Mouse (Mus musculus) cerebellum, postnatal 36 days (tissue): ENCODE data around the gene Ift172.

Experiments
- DNase-seq, 2 experiments: peaks; one replicate each; pipeline ENCODE4 v3.0.0; 2021 to 2022; ENCODE audit warnings: mixed read lengths in 2 of 2

Gene Ift172

DNA sequence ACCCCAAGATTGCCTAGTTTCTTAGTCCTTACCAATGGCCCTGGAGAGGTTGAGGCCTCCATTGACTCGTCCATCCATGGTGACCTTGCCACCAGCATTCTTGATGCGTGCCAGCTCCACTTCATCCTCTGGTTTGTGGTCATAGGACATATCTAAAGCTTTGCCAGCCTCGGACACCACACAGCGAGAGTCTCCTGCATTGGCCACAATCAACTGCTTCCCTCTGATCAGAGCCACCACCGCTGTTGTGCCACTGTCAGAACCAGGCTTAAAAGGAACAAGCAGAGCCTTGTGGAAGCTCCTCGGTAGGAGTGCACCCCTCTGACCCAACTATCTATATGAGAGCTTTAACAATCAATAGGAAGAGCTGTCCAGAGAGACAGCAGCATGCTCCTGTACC, 86.5 kb downstream of the Ift172 start:
- DNase-seq = no peak

DNA sequence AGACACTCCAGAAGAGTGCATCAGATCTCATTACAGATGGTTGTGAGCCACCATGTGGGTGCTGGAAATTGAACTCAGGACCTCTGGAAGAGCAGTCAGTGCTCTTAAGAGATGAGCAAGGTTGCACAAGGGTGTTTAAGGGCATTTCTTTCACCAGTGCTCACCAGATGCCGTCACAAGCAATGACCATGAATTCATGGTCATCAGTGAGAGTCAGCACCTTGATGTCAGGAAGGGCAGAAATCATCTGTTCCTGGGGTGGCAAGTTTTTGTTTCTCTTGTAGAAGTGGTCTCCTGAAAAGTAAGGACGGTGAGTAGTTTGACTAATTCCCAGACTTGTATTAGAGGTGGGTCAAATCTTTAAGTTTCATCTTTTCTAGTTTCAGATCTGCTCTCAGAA, 87.0 kb downstream of the Ift172 start:
- no peak for DNase-seq
